Mouse (Mus musculus) CD4-positive naive resting alpha-beta T cell, adult 57 days (primary cell): ENCODE results near the gene D2hgdh. TPM values are rescaled to one million over a fixed set of nuclear protein-coding genes. Genes with fewer than 3 reads are reported as not detected.

ENCODE experiments used
- total RNA-seq: library from RNA; stranded (reverse); gene quantifications from one replicate; pipeline ENCODE4 v1.2.4, GENCODE M21; 2023

The D2hgdh gene
- total RNA-seq = 48.4 TPM

GRCm38 (mm10) chr1:93824609-93825008, at the start of gene D2hgdh:
TSS of gene D2hgdh (plus strand) at chr1:93824909.

DNA sequence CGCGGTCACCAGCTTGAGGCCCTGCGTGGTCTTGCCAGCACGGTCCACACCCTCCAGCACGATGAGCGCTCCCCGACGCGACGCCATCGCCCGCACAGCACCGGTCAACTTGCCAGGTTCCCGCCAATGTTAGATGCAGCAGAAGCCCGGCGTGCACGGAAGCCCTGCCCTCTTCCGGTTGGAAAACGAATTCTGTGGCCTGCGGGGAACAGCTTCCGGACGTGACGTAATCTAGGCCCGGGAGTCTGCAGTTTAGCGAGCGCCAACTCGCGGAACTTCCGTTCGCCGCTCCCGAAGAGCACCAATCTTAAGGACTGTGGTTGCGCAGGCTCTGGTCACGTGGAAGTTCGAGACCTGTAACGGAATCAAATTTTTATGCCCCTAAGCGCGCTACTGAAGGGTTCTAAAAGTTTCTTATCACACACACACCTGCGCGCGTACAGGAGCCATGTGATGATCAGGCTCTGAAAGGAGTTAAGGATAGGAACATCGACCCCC, 22.9 kb upstream of the D2hgdh start, which contains the start of gene Dtymk:
Gene Dtymk, minus strand, starts transcription at position 194 of the 498 bp plus-strand sequence.

DNA sequence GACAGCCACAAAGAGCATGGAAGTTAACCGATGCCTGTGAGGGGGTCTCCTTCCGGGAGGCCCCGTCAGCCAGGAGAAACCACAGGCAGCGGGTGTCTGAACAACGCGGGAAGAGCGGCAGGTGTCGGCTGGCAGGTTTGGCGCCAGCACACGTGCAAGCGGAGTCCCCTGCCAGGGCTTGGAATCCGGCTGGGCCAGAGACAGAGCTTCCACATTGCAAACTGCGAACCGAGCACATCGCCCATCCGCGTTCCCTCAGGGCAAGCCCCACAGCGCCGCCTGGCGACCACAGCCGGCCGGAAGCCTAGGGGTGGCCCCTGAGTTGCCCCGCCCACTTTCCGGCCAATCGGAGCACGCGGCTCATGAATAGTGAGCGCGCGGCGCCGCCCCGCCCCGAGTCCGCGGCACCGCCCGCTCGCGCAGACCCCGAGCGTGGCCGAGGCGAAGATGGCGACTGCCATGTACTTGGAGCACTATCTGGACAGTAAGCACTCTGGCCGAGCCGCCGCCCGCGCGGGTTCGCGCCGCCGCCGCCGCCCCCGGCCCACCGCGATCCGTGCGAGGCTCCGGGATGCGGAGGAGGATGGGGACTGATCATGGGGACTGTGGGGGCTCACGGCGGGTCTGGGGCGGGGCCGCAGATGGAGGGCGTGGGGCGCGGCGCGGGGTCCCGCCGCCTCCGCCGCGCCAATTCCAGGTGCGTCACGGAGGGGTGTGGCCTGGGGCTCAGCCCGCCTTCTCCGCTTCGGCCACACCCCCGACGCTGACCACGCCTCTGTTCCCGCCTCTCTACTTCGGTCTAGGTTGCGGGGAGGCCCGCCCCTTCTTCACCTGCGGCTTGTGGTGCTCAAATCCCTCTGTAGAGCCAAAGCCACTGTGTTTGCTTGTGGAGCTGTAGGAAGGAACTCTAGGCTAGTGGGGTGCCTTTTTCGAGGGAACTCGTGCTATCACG, 20.9 kb upstream of the D2hgdh start, which contains the start of gene Ing5:
Gene Ing5, plus strand, starts transcription at position 410 of the 952 bp plus-strand sequence.

DNA sequence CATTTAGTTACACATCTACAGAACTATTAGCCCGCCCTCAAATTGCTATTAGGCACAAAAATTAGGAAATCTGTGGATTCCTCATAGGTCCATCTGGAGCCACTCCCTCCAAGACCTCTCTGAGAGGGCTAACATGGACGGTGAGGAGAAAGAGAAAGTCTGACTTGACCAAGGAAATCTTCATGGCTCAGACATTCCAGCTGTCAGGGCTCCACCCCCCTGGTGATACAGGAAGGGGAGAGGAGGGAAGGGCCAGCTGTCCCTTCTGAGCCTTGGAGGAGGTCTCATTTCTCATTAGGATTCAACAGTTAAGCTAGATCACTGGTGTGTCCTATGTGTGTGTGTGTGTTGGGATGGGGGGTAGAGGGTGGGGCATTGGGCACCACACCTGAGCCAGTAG, 36.3 kb downstream of the D2hgdh start, which contains the start of gene Gal3st2:
Gene Gal3st2, plus strand, starts transcription at position 259 of the 400 bp plus-strand sequence.

Other genes with a start within 250 kb of the D2hgdh start
- 113 TPM for gene Stk25, start 166.2 kb upstream of the D2hgdh start, total RNA-seq
- 0.53 TPM for gene Bok, start 139.2 kb upstream of the D2hgdh start, total RNA-seq
- 97.7 TPM for gene Atg4b, start 73.4 kb upstream of the D2hgdh start, total RNA-seq
- gene Thap4, start 70.0 kb upstream of the D2hgdh start, total RNA-seq = 22.7 TPM
- 59.8 TPM for gene Dtymk, start 23.0 kb upstream of the D2hgdh start, total RNA-seq
- gene Ing5, start 20.9 kb upstream of the D2hgdh start, total RNA-seq = 32.4 TPM
- not detected for gene Gal3st2, start 36.4 kb downstream of the D2hgdh start, total RNA-seq
- 0.77 TPM for gene Gal3st2b, start 93.4 kb downstream of the D2hgdh start, total RNA-seq
- 0.21 TPM for gene Gal3st2c, start 165.6 kb downstream of the D2hgdh start, total RNA-seq
- gene Neu4, start 195.5 kb downstream of the D2hgdh start, total RNA-seq = not detected
- 4.9 TPM for gene Pdcd1, start 227.6 kb downstream of the D2hgdh start, total RNA-seq